Mouse (Mus musculus) heart, embryonic 11.5 days (tissue): ENCODE measurements at regions not wholly inside any gene's neighbourhood (a gene's known extent, or its start where the extent isn't known, plus 50 kb on each side); places are given as distances from the start of the nearest gene placed in this dataset.
A peak's percentile ranks its signal among the peaks of the same experiment; 100 is the strongest.

Experiments
- ATAC-seq: fragments of 200-750 bp; cut with Nextera tagmentation; replicated peaks from 2 replicates; pipeline ENCODE4 v1.8.0; 2017; ENCODE audit warnings: moderate library complexity; ENCODE audit not compliant: insufficient number of reproducible peaks, low FRiP score, low TSS enrichment
- H3K27ac ChIP-seq: fragments of 300-500 bp; sonication (generic); 2 replicates; pipeline ENCODE4 v1.5.1; 2014; ENCODE audit warnings: mild to moderate bottlenecking, low read depth, low read length
- H3K27me3 ChIP-seq: fragments of 300-500 bp; sonication (generic); 2 replicates; pipeline ENCODE4 v1.6.1; 2014; ENCODE audit warnings: mild to moderate bottlenecking, low read length, mixed read lengths; ENCODE audit not compliant: control insufficient read depth, insufficient read depth
- H3K36me3 ChIP-seq: fragments of 300-500 bp; sonication (generic); 2 replicates; pipeline ENCODE4 v1.6.1; 2014; ENCODE audit warnings: mild to moderate bottlenecking, low read length, moderate library complexity, mixed read lengths; ENCODE audit not compliant: control insufficient read depth, insufficient read depth
- H3K4me1 ChIP-seq: fragments of 300-500 bp; sonication (generic); 2 replicates; pipeline ENCODE4 v1.6.1; 2014; ENCODE audit warnings: low read length; ENCODE audit not compliant: control insufficient read depth, insufficient read depth
- H3K4me2 ChIP-seq: fragments of 300-500 bp; sonication (generic); 2 replicates; pipeline ENCODE4 v1.6.1; 2014; ENCODE audit warnings: mild to moderate bottlenecking, moderate library complexity
- H3K4me3 ChIP-seq: fragments of 300-500 bp; sonication (generic); 2 replicates; pipeline ENCODE4 v1.5.1; 2014; ENCODE audit warnings: low read depth, low read length
- H3K9ac ChIP-seq: fragments of 300-500 bp; sonication (generic); 2 replicates; pipeline ENCODE4 v1.6.1; 2014; ENCODE audit warnings: mild to moderate bottlenecking, low read depth, low read length, moderate library complexity
- H3K9me3 ChIP-seq: fragments of 300-500 bp; sonication (generic); replicated peaks from 2 replicates; pipeline ENCODE4 v1.6.1; 2016; ENCODE audit warnings: low read length; ENCODE audit not compliant: control insufficient read depth
- WGBS: fragments of 180-500 bp; shearing (Covaris S2); extraction: QIAGEN DNeasy Blood & Tissue Kit; methylation state at CpG from one replicate; pipeline ENCODE4 v1.1.7; 2014; ENCODE audit not compliant: insufficient replicate concordance; 5-methylcytosine and 5-hydroxymethylcytosine counted together

DNA sequence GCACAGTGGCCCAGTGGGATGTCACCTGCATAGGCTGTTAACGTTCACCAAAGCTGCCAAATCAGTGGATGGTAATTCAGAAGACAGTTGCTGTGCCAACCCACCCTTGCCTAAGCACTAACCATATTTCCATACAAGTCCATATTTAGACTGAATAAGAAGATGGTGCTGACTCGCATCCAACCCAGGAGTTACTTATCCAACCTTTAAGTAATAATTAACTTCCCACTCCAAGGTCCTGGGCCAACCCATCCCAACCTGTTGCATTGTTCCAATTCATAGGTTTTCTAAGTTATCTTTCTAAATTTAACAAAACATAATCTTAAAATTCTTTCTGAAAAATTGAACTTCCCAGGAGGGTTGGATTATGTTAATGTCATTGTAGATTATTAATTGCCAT, 114.3 kb upstream of the Epb41l3 start:
- 72% methylated on average over 2 of the region's 2 CpGs for WGBS
- H3K4me2 ChIP-seq, result no peak overlapping the region
- no peaks in the 10 kb centered on the region for H3K36me3 ChIP-seq
- H3K9me3 ChIP-seq, result no peaks in the 10 kb centered on the region
- H3K27me3 ChIP-seq, result no peaks in the 10 kb centered on the region
- H3K9ac ChIP-seq, result no peak overlapping the region
- no peak for ATAC-seq
- no peaks in the 10 kb centered on the region for H3K4me1 ChIP-seq
- H3K27ac ChIP-seq, result no peak overlapping the region
- no peak overlapping the region for H3K4me3 ChIP-seq

DNA sequence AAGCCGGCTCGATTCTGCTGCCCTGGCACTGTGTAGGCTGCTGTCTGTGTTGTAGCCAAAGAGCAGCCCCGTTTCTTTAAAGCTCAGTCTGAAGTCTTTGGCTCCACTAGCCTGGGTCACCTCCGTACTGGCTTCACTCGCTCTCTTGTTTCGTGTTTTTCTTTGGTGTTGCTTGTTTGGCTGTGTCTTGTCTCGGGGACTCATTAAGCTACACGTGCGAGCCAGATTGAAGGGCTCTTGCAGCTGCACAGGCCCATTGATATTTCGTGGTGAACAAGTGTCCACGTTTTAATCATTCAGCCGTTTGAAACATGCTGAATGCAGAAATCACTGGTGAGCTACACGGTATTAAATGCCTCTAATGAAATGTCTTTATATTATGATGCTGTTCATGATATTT, 99.9 kb upstream of the Epb41l3 start:
- Histone ChIP-seq H3K9me3 (no peaks in the 10 kb centered on the region), H3K4me3 (no peak overlapping the region), H3K27me3 (no peaks in the 10 kb centered on the region), H3K27ac (no peak overlapping the region), H3K4me2 (no peak overlapping the region), H3K36me3 (no peaks in the 10 kb centered on the region), H3K4me1 (no peaks in the 10 kb centered on the region), H3K9ac (no peak overlapping the region)
- 74% methylated on average over 13 of the region's 13 CpGs for WGBS
- no peak for ATAC-seq

DNA sequence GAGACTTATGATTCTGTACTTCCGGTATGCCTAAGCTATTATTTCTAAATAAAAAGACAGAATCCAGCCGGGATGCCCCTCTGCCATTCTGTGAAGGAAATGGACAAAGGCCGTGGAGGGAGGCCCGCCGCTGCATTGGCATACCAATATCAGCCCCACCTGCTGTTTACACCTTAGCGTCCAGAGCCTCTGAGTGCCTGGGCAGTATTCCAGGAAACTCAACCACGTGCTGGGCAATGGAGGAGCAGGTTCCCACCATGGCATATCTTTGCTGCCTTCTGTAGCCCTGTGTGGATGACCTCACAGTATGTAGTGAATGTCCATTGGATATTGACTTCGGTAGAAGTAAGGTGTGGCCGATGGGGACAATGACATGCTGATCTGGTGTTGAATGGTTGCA, 97.3 kb upstream of the Epb41l3 start:
- no peaks in the 10 kb centered on the region for H3K4me1 ChIP-seq
- no peaks in the 10 kb centered on the region for H3K36me3 ChIP-seq
- 80% methylated on average over 9 of the region's 9 CpGs for WGBS
- no peaks in the 10 kb centered on the region for H3K9me3 ChIP-seq
- H3K27me3 ChIP-seq, result no peaks in the 10 kb centered on the region
- no peak overlapping the region for H3K9ac ChIP-seq
- H3K4me2 ChIP-seq, result no peak overlapping the region
- no peak overlapping the region for H3K27ac ChIP-seq
- no peak overlapping the region for H3K4me3 ChIP-seq
- ATAC-seq, result no peak

DNA sequence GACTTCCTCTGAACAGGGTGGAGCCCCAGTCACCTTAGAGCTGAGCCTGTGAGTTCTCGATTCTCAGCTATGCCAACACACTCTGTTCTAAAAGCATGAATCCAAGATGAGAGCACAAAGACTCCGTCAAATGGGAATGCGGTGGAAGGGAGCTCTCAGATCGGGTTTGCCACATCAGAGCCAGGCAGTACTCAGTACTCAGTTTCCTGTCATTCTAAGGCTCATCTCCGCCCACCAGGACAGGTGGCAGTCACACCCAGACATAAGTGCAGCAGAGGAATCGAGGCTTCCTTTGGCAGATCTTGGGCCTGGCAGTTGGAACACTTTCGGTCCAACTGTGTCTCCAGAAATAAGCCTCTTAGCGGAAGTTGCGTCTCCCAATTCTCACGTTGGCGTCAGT, 94.4 kb upstream of the Epb41l3 start:
- no peak for ATAC-seq
- no peak overlapping the region for H3K27ac ChIP-seq
- no peaks in the 10 kb centered on the region for H3K36me3 ChIP-seq
- H3K4me1 ChIP-seq, result no peaks in the 10 kb centered on the region
- H3K4me3 ChIP-seq, result no peak overlapping the region
- no peaks in the 10 kb centered on the region for H3K9me3 ChIP-seq
- no peak overlapping the region for H3K9ac ChIP-seq
- H3K4me2 ChIP-seq, result no peak overlapping the region
- 79% methylated on average over 11 of the region's 11 CpGs for WGBS
- H3K27me3 ChIP-seq, result no peaks in the 10 kb centered on the region

DNA sequence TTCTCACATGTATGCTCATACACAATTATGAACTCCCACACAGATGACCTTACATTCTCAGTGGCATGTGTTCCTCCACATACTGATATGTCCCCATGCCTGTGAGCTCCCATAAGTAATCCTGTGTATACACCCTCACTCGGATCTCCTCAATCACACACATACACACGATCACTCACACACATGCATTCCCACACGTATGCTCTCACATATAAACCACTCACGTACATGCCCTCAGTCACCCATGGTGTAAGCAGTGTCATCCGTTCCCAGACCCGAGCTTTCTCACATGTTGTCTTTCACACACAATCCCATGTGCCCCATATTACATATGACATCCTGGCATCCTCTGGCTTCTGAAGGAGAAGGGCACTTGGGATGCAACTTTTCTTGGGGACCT, 93.4 kb upstream of the Epb41l3 start:
- no peaks in the 10 kb centered on the region for H3K4me1 ChIP-seq
- no peaks in the 10 kb centered on the region for H3K9me3 ChIP-seq
- 78% methylated on average over 6 of the region's 6 CpGs for WGBS
- no peak overlapping the region for H3K4me3 ChIP-seq
- ATAC-seq, result no peak
- no peaks in the 10 kb centered on the region for H3K27me3 ChIP-seq
- no peak overlapping the region for H3K27ac ChIP-seq
- no peaks in the 10 kb centered on the region for H3K36me3 ChIP-seq
- H3K4me2 ChIP-seq, result no peak overlapping the region
- no peak overlapping the region for H3K9ac ChIP-seq

DNA sequence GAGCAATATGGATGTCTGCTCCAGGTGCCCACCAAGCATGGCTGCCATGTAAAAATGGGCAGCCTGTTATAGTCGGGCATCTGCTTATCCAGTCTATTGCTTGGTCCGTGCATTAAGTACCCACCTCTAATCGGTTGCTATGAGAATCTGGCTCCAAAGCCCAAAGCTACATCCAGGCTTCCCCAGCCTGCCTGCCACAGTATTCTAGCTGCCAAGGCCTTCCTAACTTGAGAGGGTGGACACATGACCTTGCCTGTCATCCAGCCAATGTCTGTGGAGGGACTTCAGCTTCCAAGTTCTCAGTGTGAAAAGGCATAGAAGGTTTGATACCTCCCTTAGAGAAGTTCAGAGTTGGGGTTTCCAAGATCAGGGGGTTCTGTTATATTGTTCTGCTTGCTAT, 75.6 kb upstream of the Epb41l3 start:
- Histone ChIP-seq H3K4me3 (no peak overlapping the region), H3K27ac (no peak overlapping the region), H3K9ac (no peak overlapping the region), H3K36me3 (no peaks in the 10 kb centered on the region), H3K27me3 (no peaks in the 10 kb centered on the region), H3K4me2 (no peak overlapping the region), H3K9me3 (no peaks in the 10 kb centered on the region), H3K4me1 (no peaks in the 10 kb centered on the region)
- WGBS, result 87% methylated on average over 3 of the region's 3 CpGs
- no peak for ATAC-seq

DNA sequence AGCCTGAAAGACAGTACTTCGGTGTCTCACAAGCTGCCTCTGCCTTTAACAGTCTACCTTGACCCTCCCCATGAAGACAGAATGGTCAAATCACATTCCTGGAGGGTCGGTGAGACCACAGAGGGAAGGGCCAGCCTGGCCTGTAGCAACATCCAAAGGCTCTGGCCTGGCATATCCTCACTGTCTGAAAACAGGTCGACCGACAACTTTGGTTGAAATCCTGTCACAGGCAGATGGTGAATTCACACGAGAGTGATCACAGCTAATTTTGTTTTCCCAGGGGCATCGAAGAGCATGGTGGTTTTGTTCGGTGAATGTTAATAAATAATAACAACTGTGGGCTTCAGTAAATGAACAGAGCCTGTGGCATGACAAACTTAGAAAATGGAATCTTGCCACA, 71.4 kb upstream of the Epb41l3 start:
- Histone ChIP-seq H3K4me1 (no peaks in the 10 kb centered on the region), H3K27me3 (no peaks in the 10 kb centered on the region), H3K27ac (no peak overlapping the region), H3K36me3 (no peaks in the 10 kb centered on the region), H3K4me2 (no peak overlapping the region), H3K4me3 (no peak overlapping the region), H3K9me3 (no peaks in the 10 kb centered on the region), H3K9ac (no peak overlapping the region)
- WGBS, result 70% methylated on average over 7 of the region's 7 CpGs
- no peak for ATAC-seq

DNA sequence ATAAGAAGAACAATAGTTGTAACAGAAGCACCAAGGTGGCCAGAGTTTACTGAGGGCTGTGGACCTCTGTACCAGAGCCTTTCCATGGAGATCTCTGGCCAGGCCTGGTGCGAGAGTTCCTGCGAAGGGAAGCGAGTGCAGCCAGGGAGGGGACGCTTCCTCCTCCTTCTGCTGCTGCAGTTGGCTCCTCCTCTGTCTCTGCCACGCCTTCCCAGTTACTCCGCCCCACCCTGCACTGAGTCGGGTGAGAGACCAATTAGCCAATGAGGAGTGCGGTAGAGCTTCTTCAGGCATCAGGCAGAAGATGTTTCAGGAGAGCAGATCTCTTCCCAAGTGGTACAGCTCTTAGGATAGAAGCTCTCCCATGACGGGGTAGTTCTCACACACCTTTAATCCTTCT, 69.2 kb upstream of the Epb41l3 start:
- peak; percentile 46; the same call in 1 of the 2 replicates for ATAC-seq
- no peak overlapping the region for H3K27ac ChIP-seq
- peak overlapping the region; percentile 0; the same call in 1 of the 2 replicates for H3K4me2 ChIP-seq
- no peaks in the 10 kb centered on the region for H3K27me3 ChIP-seq
- H3K4me1 ChIP-seq, result no peaks in the 10 kb centered on the region
- no peak overlapping the region for H3K9ac ChIP-seq
- no peak overlapping the region for H3K4me3 ChIP-seq
- H3K36me3 ChIP-seq, result no peaks in the 10 kb centered on the region
- WGBS, result 24% methylated on average over 9 of the region's 9 CpGs
- H3K9me3 ChIP-seq, result no peaks in the 10 kb centered on the region
